Mouse (Mus musculus) E14TG2a.4 (cell line): ENCODE data around the gene Phf20.
"Not testable (repeated sequence)": the region's sequence is repeated elsewhere in the genome, so short reads cannot be mapped to it uniquely, and the experiment has no call there.

Experiments
- H3K27me3 ChIP-seq: 2 replicates; pipeline ENCODE4 v1.6.1; 2014; ENCODE audit warnings: low read length, control low read depth; ENCODE audit not compliant: insufficient read depth
- H3K36me3 ChIP-seq: 2 replicates; pipeline ENCODE4 v1.6.1; 2014; ENCODE audit warnings: low read length, control low read depth; ENCODE audit not compliant: insufficient read depth
- H3K4me1 ChIP-seq: replicated peaks from 2 replicates; pipeline ENCODE4 v1.6.1; 2014; ENCODE audit warnings: low read depth, low read length, control low read depth
- H3K4me3 ChIP-seq: replicated peaks from 2 replicates; pipeline ENCODE4 v1.5.1; 2014; ENCODE audit warnings: mild to moderate bottlenecking, low read length
- H3K9me3 ChIP-seq: 2 replicates; pipeline ENCODE4 v1.6.1; 2014; ENCODE audit warnings: low read length, control low read depth
- CTCF ChIP-seq: conservative IDR thresholded peaks from 2 replicates; pipeline ENCODE4 v1.5.1; 2014; ENCODE audit warnings: low read length
- NANOG ChIP-seq: IDR thresholded peaks from 2 replicates; pipeline ENCODE4 v1.6.1; 2014; ENCODE audit warnings: borderline replicate concordance, low read length, mixed read lengths
- POU5F1 ChIP-seq: IDR thresholded peaks from 2 replicates; pipeline ENCODE4 v1.6.1; 2014; ENCODE audit warnings: low read length, borderline replicate concordance

Gene Phf20

GRCm38 (mm10) chr2:156179796-156180093 is 16.5 kb upstream of the Phf20 start:
- peak overlapping the region; percentile 97 for H3K4me3 ChIP-seq
- H3K27me3 ChIP-seq = no peaks in the 10 kb centered on the region
- peaks cover 43% of the 10 kb centered on the region for H3K36me3 ChIP-seq
- no peaks in the 10 kb centered on the region for H3K9me3 ChIP-seq
- TF ChIP-seq POU5F1 (no peak), NANOG (no peak), CTCF (no peak)
- peaks cover 46% of the 10 kb centered on the region for H3K4me1 ChIP-seq

DNA sequence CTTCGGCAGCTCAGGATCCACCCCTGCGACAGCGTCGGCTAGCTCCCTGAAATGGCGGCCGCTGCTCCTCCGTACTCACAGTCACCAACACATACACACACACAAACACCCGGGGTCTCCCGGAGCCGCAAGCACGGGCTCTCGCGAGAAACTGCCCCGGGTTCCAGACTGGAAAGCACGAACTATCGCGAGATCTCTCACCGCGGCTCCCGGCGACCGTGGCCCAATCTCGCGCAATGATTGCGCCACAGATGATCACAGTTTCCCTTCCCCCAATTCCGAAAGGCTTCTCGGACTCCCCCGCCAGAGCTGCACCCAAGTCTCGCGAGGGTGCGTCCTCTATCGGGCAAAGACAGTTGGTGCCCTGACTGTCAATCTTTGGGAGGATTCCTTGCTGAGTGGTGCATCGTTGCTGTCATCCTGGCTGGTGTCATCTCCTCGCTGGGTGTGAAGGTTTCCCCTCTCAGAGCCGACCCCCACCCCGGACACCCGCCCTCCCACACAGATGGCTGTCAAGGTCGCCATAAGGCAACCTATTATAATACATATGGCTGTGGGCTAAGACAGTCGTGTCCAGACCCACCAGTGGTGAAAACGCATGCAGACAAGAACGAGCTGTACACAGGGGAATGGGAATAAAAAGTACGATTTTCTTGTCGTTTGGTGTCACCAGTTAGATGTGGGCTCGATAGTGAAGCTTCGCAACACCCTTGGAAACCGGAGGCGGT is 16.0 kb upstream of the Phf20 start, which contains the start of gene Rbm39:
Gene Rbm39, minus strand, starts transcription at position 145 of the 728 bp plus-strand sequence.
- no peak for TF ChIP-seq POU5F1
- TF ChIP-seq NANOG = no peak
- TF ChIP-seq CTCF = no peak
- Histone ChIP-seq H3K9me3 (no peaks in the 10 kb centered on the region), H3K4me3 (peak within 1 kb of the TSS; percentile 97), H3K4me1 (peaks cover 41% of the 10 kb centered on the region), H3K27me3 (no peaks in the 10 kb centered on the region), H3K36me3 (peaks cover 38% of the 10 kb centered on the region)

GRCm38 (mm10) chr2:156180824-156181590 is 15.3 kb upstream of the Phf20 start:
- Histone ChIP-seq H3K27me3 (no peaks in the 10 kb centered on the region), H3K4me1 (peaks cover 35% of the 10 kb centered on the region), H3K9me3 (no peaks in the 10 kb centered on the region), H3K36me3 (peaks cover 31% of the 10 kb centered on the region), H3K4me3 (peak overlapping the region; percentile 97)
- TF ChIP-seq NANOG (no peak), CTCF (no peak), POU5F1 (no peak)

GRCm38 (mm10) chr2:156181592-156181991 is 14.7 kb upstream of the Phf20 start:
- H3K9me3 ChIP-seq = no peaks in the 10 kb centered on the region
- TF ChIP-seq POU5F1 (no peak), CTCF (no peak), NANOG (no peak)
- H3K4me1 ChIP-seq = peaks cover 29% of the 10 kb centered on the region
- no peak overlapping the region for H3K4me3 ChIP-seq
- H3K27me3 ChIP-seq = no peaks in the 10 kb centered on the region
- peaks cover 26% of the 10 kb centered on the region for H3K36me3 ChIP-seq

GRCm38 (mm10) chr2:156189241-156189640 is 7.0 kb upstream of the Phf20 start:
- not testable (repeated sequence) for H3K27me3 ChIP-seq, H3K9me3 ChIP-seq, H3K36me3 ChIP-seq, H3K4me3 ChIP-seq
- peaks cover 21% of the 10 kb centered on the region for H3K4me1 ChIP-seq

- Histone ChIP-seq H3K4me3 (no peak overlapping the region), H3K36me3 (no peaks in the 10 kb centered on the region), H3K27me3 (no peaks in the 10 kb centered on the region), H3K9me3 (no peaks in the 10 kb centered on the region), H3K4me1 (peaks cover 31% of the 10 kb centered on the region)
- no peak for TF ChIP-seq POU5F1
- TF ChIP-seq NANOG = no peak
- no peak for TF ChIP-seq CTCF
Observed at GRCm38 (mm10) chr2:156190004-156190896, 6.0 kb upstream of the Phf20 start.

DNA sequence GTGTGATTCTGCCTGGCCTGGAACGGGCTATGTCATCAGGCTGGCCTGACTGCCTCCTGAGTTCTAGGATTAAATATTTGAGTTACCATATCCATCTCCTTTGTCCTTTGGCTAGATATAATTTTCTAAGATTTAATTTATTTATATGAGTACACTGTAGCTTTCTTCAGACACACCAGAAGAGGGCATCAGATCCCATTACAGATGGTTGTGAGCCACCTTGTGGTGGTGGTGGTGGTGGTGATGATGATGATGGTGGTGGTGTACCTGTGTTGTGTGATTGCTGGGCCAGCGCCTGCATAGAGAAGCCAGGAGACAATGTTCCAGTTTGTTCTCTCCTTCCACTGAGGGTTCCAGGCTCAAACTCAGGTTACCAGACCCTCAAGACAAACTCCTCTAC is 4.7 kb upstream of the Phf20 start:
- Histone ChIP-seq H3K4me3 (no peak overlapping the region), H3K36me3 (no peaks in the 10 kb centered on the region), H3K27me3 (no peaks in the 10 kb centered on the region), H3K4me1 (peaks cover 40% of the 10 kb centered on the region), H3K9me3 (no peaks in the 10 kb centered on the region)
- no peak for TF ChIP-seq CTCF
- TF ChIP-seq POU5F1 = no peak
- no peak for TF ChIP-seq NANOG

- no peak overlapping the region for H3K4me3 ChIP-seq
- TF ChIP-seq POU5F1 (no peak), NANOG (no peak), CTCF (no peak)
- H3K9me3 ChIP-seq = no peaks in the 10 kb centered on the region
- no peaks in the 10 kb centered on the region for H3K36me3 ChIP-seq
- H3K27me3 ChIP-seq = no peaks in the 10 kb centered on the region
- peaks cover 40% of the 10 kb centered on the region for H3K4me1 ChIP-seq
Observed at GRCm38 (mm10) chr2:156192068-156192467, 4.2 kb upstream of the Phf20 start.
